Mouse (Mus musculus) heart, embryonic 12.5 days (tissue): ENCODE results near the gene Lrpprc. TPM values are rescaled to one million over a fixed set of nuclear protein-coding genes. Genes with fewer than 3 reads are reported as not detected.

Experiments used
- ATAC-seq: fragments of 200-750 bp; cut with Nextera tagmentation; 2 replicates; pipeline ENCODE4 v1.8.0; 2017; ENCODE audit warnings: moderate TSS enrichment, moderate library complexity; ENCODE audit not compliant: insufficient number of reproducible peaks, low FRiP score
- H3K27ac ChIP-seq: fragments of 300-500 bp; sonication (generic); 2 replicates; pipeline ENCODE4 v1.5.1; 2016; ENCODE audit warnings: mild to moderate bottlenecking, moderate library complexity; ENCODE audit not compliant: poor library complexity, severe bottlenecking
- H3K27me3 ChIP-seq: fragments of 300-500 bp; sonication (generic); replicated peaks from 2 replicates; pipeline ENCODE4 v1.6.1; 2016; ENCODE audit warnings: mild to moderate bottlenecking, moderate library complexity
- H3K36me3 ChIP-seq: fragments of 300-500 bp; sonication (generic); 2 replicates; pipeline ENCODE4 v1.6.1; 2016; ENCODE audit warnings: mild to moderate bottlenecking, moderate library complexity
- H3K4me1 ChIP-seq: fragments of 300-500 bp; sonication (generic); replicated peaks from 2 replicates; pipeline ENCODE4 v1.6.1; 2016; ENCODE audit warnings: mild to moderate bottlenecking
- H3K4me2 ChIP-seq: fragments of 300-500 bp; sonication (generic); 2 replicates; pipeline ENCODE4 v1.6.1; 2016; ENCODE audit warnings: mild to moderate bottlenecking, moderate library complexity
- H3K4me3 ChIP-seq: fragments of 300-500 bp; sonication (generic); 2 replicates; pipeline ENCODE4 v1.5.1; 2016; ENCODE audit warnings: mild to moderate bottlenecking
- H3K9ac ChIP-seq: fragments of 300-500 bp; sonication (generic); 2 replicates; pipeline ENCODE4 v1.6.1; 2016; ENCODE audit warnings: mild to moderate bottlenecking, moderate library complexity
- H3K9me3 ChIP-seq: fragments of 300-500 bp; sonication (generic); replicated peaks from 2 replicates; pipeline ENCODE4 v1.6.1; 2016; ENCODE audit warnings: mild to moderate bottlenecking, moderate library complexity
- WGBS: fragments of 180-500 bp; shearing (Covaris S2); methylation state at CpG from one replicate; pipeline ENCODE4 v1.1.7; 2016; 5-methylcytosine and 5-hydroxymethylcytosine counted together
- polyA plus RNA-seq: library from polyadenylated mRNA; unstranded; fragments of >200 nt; fragmentation: Nextera tagmentation; extraction: Ambion mirVana; gene quantifications from 2 replicates; pipeline ENCODE4 v1.2.1, GENCODE M21; 2016

The Lrpprc gene
- polyA plus RNA-seq, 1 experiment from 2014 or later, result 73.9 TPM

GRCm38 (mm10) chr17:84672376-84673369 lies 117.9 kb downstream of the Lrpprc start:
- no peak overlapping the region for H3K9ac ChIP-seq
- WGBS, result 72% methylated on average over 16 of the region's 16 CpGs

GRCm38 (mm10) chr17:84667848-84668247 lies 122.7 kb downstream of the Lrpprc start:
- no peak overlapping the region for H3K4me3 ChIP-seq
- H3K9ac ChIP-seq, result no peak overlapping the region
- peaks cover 10% of the 10 kb centered on the region for H3K4me1 ChIP-seq
- no peak overlapping the region for H3K4me2 ChIP-seq
- 81% methylated on average over 3 of the region's 3 CpGs for WGBS
- H3K9me3 ChIP-seq, result no peaks in the 10 kb centered on the region
- H3K27ac ChIP-seq, result no peak overlapping the region
- no peak for ATAC-seq
- no peaks in the 10 kb centered on the region for H3K36me3 ChIP-seq
- H3K27me3 ChIP-seq, result peaks cover 8% of the 10 kb centered on the region

More at GRCm38 (mm10) chr17:84672376-84673369, 117.9 kb downstream of the Lrpprc start:
- Histone ChIP-seq H3K27ac (no peak overlapping the region), H3K9me3 (no peaks in the 10 kb centered on the region), H3K4me1 (no peaks in the 10 kb centered on the region; the same call in 1 of the 2 replicates), H3K27me3 (peaks cover 21% of the 10 kb centered on the region), H3K4me3 (no peak overlapping the region), H3K4me2 (no peak overlapping the region), H3K36me3 (no peaks in the 10 kb centered on the region)
- no peak for ATAC-seq

GRCm38 (mm10) chr17:84665691-84666090 lies 124.9 kb downstream of the Lrpprc start:
- WGBS, result 32% methylated on average over 9 of the region's 9 CpGs

GRCm38 (mm10) chr17:84665053-84665452 lies 125.5 kb downstream of the Lrpprc start:
- H3K9me3 ChIP-seq, result no peaks in the 10 kb centered on the region
- no peak overlapping the region for H3K9ac ChIP-seq
- no peak overlapping the region for H3K4me3 ChIP-seq
- ATAC-seq, result no peak
- H3K36me3 ChIP-seq, result no peaks in the 10 kb centered on the region
- no peak overlapping the region for H3K4me2 ChIP-seq
- no peak overlapping the region for H3K27ac ChIP-seq
- H3K27me3 ChIP-seq, result peaks cover 8% of the 10 kb centered on the region
- peaks cover 10% of the 10 kb centered on the region for H3K4me1 ChIP-seq
- WGBS, result 45% methylated on average over 10 of the region's 10 CpGs

More at GRCm38 (mm10) chr17:84665691-84666090, 124.9 kb downstream of the Lrpprc start:
- Histone ChIP-seq H3K36me3 (no peaks in the 10 kb centered on the region), H3K27me3 (peaks cover 8% of the 10 kb centered on the region), H3K27ac (no peak overlapping the region), H3K4me3 (no peak overlapping the region), H3K9me3 (no peaks in the 10 kb centered on the region), H3K4me2 (no peak overlapping the region), H3K9ac (no peak overlapping the region), H3K4me1 (peaks cover 10% of the 10 kb centered on the region)
- ATAC-seq, result no peak

- WGBS, result 73% methylated on average over 8 of the region's 8 CpGs
- H3K27ac ChIP-seq, result no peak overlapping the region
- H3K4me2 ChIP-seq, result no peak overlapping the region
- H3K27me3 ChIP-seq, result no peaks in the 10 kb centered on the region
- no peak for ATAC-seq
- H3K36me3 ChIP-seq, result no peaks in the 10 kb centered on the region
- no peaks in the 10 kb centered on the region for H3K4me1 ChIP-seq
- no peak overlapping the region for H3K4me3 ChIP-seq
- H3K9ac ChIP-seq, result no peak overlapping the region
- H3K9me3 ChIP-seq, result no peaks in the 10 kb centered on the region
Measured at GRCm38 (mm10) chr17:84658951-84659350, 131.6 kb downstream of the Lrpprc start.

- Histone ChIP-seq H3K4me1 (no peaks in the 10 kb centered on the region), H3K27ac (no peak overlapping the region), H3K4me3 (no peak overlapping the region), H3K9ac (no peak overlapping the region), H3K4me2 (no peak overlapping the region), H3K27me3 (no peaks in the 10 kb centered on the region), H3K36me3 (no peaks in the 10 kb centered on the region), H3K9me3 (no peaks in the 10 kb centered on the region)
- ATAC-seq, result no peak
- 41% methylated on average over 5 of the region's 5 CpGs for WGBS
Measured at GRCm38 (mm10) chr17:84658195-84658594, 132.4 kb downstream of the Lrpprc start.

- Histone ChIP-seq H3K4me1 (no peaks in the 10 kb centered on the region), H3K9ac (no peak overlapping the region), H3K36me3 (no peaks in the 10 kb centered on the region), H3K27ac (no peak overlapping the region), H3K4me3 (no peak overlapping the region), H3K27me3 (no peaks in the 10 kb centered on the region), H3K4me2 (no peak overlapping the region), H3K9me3 (no peaks in the 10 kb centered on the region)
- 71% methylated on average over 7 of the region's 7 CpGs for WGBS
- ATAC-seq, result no peak
Measured at GRCm38 (mm10) chr17:84657782-84658181, 132.8 kb downstream of the Lrpprc start.

- Histone ChIP-seq H3K4me1 (no peaks in the 10 kb centered on the region), H3K27ac (no peak overlapping the region), H3K4me3 (no peak overlapping the region), H3K9ac (no peak overlapping the region), H3K9me3 (no peaks in the 10 kb centered on the region), H3K36me3 (no peaks in the 10 kb centered on the region), H3K4me2 (no peak overlapping the region), H3K27me3 (no peaks in the 10 kb centered on the region)
- ATAC-seq, result no peak
- WGBS, result 80% methylated on average over 3 of the region's 3 CpGs
Measured at GRCm38 (mm10) chr17:84657422-84657732, 133.2 kb downstream of the Lrpprc start.

GRCm38 (mm10) chr17:84656653-84657421 lies 133.8 kb downstream of the Lrpprc start:
- ATAC-seq, result no peak
- Histone ChIP-seq H3K4me3 (no peak overlapping the region), H3K9me3 (no peaks in the 10 kb centered on the region), H3K36me3 (no peaks in the 10 kb centered on the region), H3K27ac (no peak overlapping the region), H3K4me1 (peaks cover 1% of the 10 kb centered on the region), H3K4me2 (no peak overlapping the region), H3K27me3 (no peaks in the 10 kb centered on the region), H3K9ac (no peak overlapping the region)
- WGBS, result 75% methylated on average over 19 of the region's 19 CpGs

- Histone ChIP-seq H3K4me2 (no peak overlapping the region), H3K4me1 (peaks cover 7% of the 10 kb centered on the region), H3K4me3 (no peak overlapping the region), H3K9me3 (no peaks in the 10 kb centered on the region), H3K36me3 (no peaks in the 10 kb centered on the region), H3K27ac (no peak overlapping the region), H3K27me3 (no peaks in the 10 kb centered on the region), H3K9ac (no peak overlapping the region)
- ATAC-seq, result no peak
- 73% methylated on average over 5 of the region's 5 CpGs for WGBS
Measured at GRCm38 (mm10) chr17:84656205-84656604, 134.4 kb downstream of the Lrpprc start.
